ENCODE assay signal across 8 mouse cellular contexts in genomic region chr10:30089406-30089805, GRCm38 (mm10).
A peak's percentile ranks its signal among the peaks of the same experiment; 100 is the strongest.
DNase-seq lines count a peak whose midpoint lies in the region; ATAC-seq and TF ChIP-seq lines count a peak whose summit lies in the region.
"Had no signal": no experiment of that assay in that cellular context is flagged by ENCODE, and none has a peak within 500 bp of the region (broad histone marks: within the 10 kb centered on the region; RNA-seq: fewer than 3 reads in every experiment).

No protein-coding gene starts in this region.

- no peak for TF ChIP-seq EP300 in lung, postnatal 0 days (IDR thresholded peaks at IDR 0.05)

- no peak overlapping the region for H3K4me3 ChIP-seq in lung, postnatal 0 days (ENCODE audit: low read depth, low read length)
- H3K4me3 ChIP-seq in forebrain, embryonic 12.5 days (replicated peaks) = no peak overlapping the region
- H3K4me3 ChIP-seq in left cerebral cortex, adult 2 months = 0 out of 2 replicates have a peak overlapping the region, but pooled peaks have one; percentile 9

- intact Hi-C loops in heart, postnatal 10 days (cut with DNase I) = no loop called here
- intact Hi-C loops in left cerebral cortex, adult 2 months (cut with DNase I) = loop anchor here (5.0 kb wide), 1 partner anchor 557 kb away; no protein-coding TSS in a partner anchor

- peak; percentile 71 for DNase-seq in lung, postnatal 0 days (ENCODE audit: low spot score)
- DNase-seq in lung, postnatal 14 days = no peak
- peak; percentile 19 to 31 for DNase-seq in heart, postnatal 10 days
- DNase-seq in left cerebral cortex, adult 2 months (ENCODE audit: extremely low spot score in 1 of 2, low spot score in 2 of 2) = peak; percentile 17 to 26
- DNase-seq in telencephalon, adult 2 months (ENCODE audit: low read depth, low spot score) = peak; percentile 29

- no peaks in the 10 kb centered on the region for H3K36me3 ChIP-seq in lung, postnatal 0 days (ENCODE audit: insufficient read depth, low read length)
- no peaks in the 10 kb centered on the region for H3K36me3 ChIP-seq in forebrain, embryonic 12.5 days (replicated peaks)

- H3K9ac ChIP-seq in lung, postnatal 0 days (replicated peaks; ENCODE audit: low read depth) = no peak overlapping the region
- H3K9ac ChIP-seq in forebrain, embryonic 12.5 days = no peak overlapping the region

- peak; percentile 44 for TF ChIP-seq CTCF in lung, postnatal 0 days (IDR thresholded peaks at IDR 0.05)
- TF ChIP-seq CTCF in left cerebral cortex, adult 2 months (IDR thresholded peaks at IDR 0.05) = peak; percentile 38

- H3K9me3 ChIP-seq in lung, postnatal 0 days (ENCODE audit: low read length) = no peaks in the 10 kb centered on the region
- H3K9me3 ChIP-seq in forebrain, embryonic 12.5 days = no peaks in the 10 kb centered on the region

- no peaks in the 10 kb centered on the region for H3K27me3 ChIP-seq in lung, postnatal 0 days (replicated peaks; ENCODE audit: insufficient read depth, low read length)
- no peaks in the 10 kb centered on the region for H3K27me3 ChIP-seq in forebrain, embryonic 12.5 days

- H3K27ac ChIP-seq in lung, postnatal 0 days (ENCODE audit: low read length) = no peak overlapping the region
- H3K27ac ChIP-seq in forebrain, embryonic 12.5 days = peak overlapping the region; percentile 11; the same call in 1 of the 2 replicates
- no peak overlapping the region for H3K27ac ChIP-seq in left cerebral cortex, adult 2 months
- H3K27ac ChIP-seq: macrophage had no signal

- 36% methylated on average over 7 of the region's 7 CpGs for WGBS in lung, postnatal 0 days
- 63% methylated on average over 7 of the region's 7 CpGs for WGBS in forebrain, embryonic 12.5 days

- no peaks in the 10 kb centered on the region for H3K4me1 ChIP-seq in lung, postnatal 0 days (ENCODE audit: insufficient read depth, low read depth, low read length)
- H3K4me1 ChIP-seq in forebrain, embryonic 12.5 days = no peaks in the 10 kb centered on the region

- ATAC-seq in lung, postnatal 0 days = peak; percentile 74
- peak; percentile 59; the same call in 1 of the 2 replicates for ATAC-seq in forebrain, embryonic 12.5 days (ENCODE audit: low FRiP score)
- ATAC-seq in cerebellum, adult (ENCODE audit: insufficient number of reproducible peaks, low FRiP score, low TSS enrichment) = no peak

- no peak overlapping the region for H3K4me2 ChIP-seq in lung, postnatal 0 days (replicated peaks; ENCODE audit: low read depth, low read length)
- no peak overlapping the region for H3K4me2 ChIP-seq in forebrain, embryonic 12.5 days
